Mouse (Mus musculus): ENCODE measurements at regions not wholly inside any gene's neighbourhood (a gene's known extent, or its start where the extent isn't known, plus 50 kb on each side); places are given as distances from the start of the nearest gene placed in this dataset.

GRCm38 (mm10) chr3:133623201-133623744, 78.3 kb upstream of the Tet2 start:
- H3K9ac ChIP-seq (ENCODE audit: low read depth, low read length): no peak overlapping the region
- H3K27ac ChIP-seq (ENCODE audit: low read length): peak overlapping the region; percentile 83
- H3K9me3 ChIP-seq (replicated peaks; ENCODE audit: control insufficient read depth, low read length): no peaks in the 10 kb centered on the region
- no peak overlapping the region for H3K4me3 ChIP-seq (ENCODE audit: low read depth, low read length)
- H3K27me3 ChIP-seq (ENCODE audit: control insufficient read depth, insufficient read depth, low read depth, low read length): no peaks in the 10 kb centered on the region
- peaks cover 19% of the 10 kb centered on the region for H3K4me1 ChIP-seq (ENCODE audit: control insufficient read depth, low read depth, low read length)
- H3K4me2 ChIP-seq (ENCODE audit: low read depth, low read length): peak overlapping the region; percentile 25; the same call in 1 of the 2 replicates
- ATAC-seq (ENCODE audit: low read depth): peak; percentile 80
- H3K36me3 ChIP-seq (ENCODE audit: control insufficient read depth, insufficient read depth): no peaks in the 10 kb centered on the region
- WGBS (ENCODE audit: insufficient replicate concordance): 8% methylated on average over 9 of the region's 9 CpGs

GRCm38 (mm10) chr3:133624079-133624875, 79.3 kb upstream of the Tet2 start:
- no peak overlapping the region for H3K4me3 ChIP-seq (ENCODE audit: low read depth, low read length)
- ATAC-seq (ENCODE audit: low read depth): peak; percentile 81
- H3K4me1 ChIP-seq (ENCODE audit: control insufficient read depth, low read depth, low read length): peaks cover 19% of the 10 kb centered on the region

GRCm38 (mm10) chr3:133625046-133625445, 80.1 kb upstream of the Tet2 start:
- Histone ChIP-seq H3K9ac (ENCODE audit: low read depth, low read length) (no peak overlapping the region), H3K27ac (ENCODE audit: low read length) (no peak overlapping the region), H3K36me3 (ENCODE audit: control insufficient read depth, insufficient read depth) (no peaks in the 10 kb centered on the region), H3K4me3 (ENCODE audit: low read depth, low read length) (no peak overlapping the region), H3K9me3 (replicated peaks; ENCODE audit: control insufficient read depth, low read length) (no peaks in the 10 kb centered on the region), H3K4me1 (ENCODE audit: control insufficient read depth, low read depth, low read length) (peaks cover 19% of the 10 kb centered on the region), H3K27me3 (ENCODE audit: control insufficient read depth, insufficient read depth, low read depth, low read length) (no peaks in the 10 kb centered on the region), H3K4me2 (ENCODE audit: low read depth, low read length) (no peak overlapping the region)
- ATAC-seq (ENCODE audit: low read depth): no peak
- WGBS (ENCODE audit: insufficient replicate concordance): 72% methylated on average over 3 of the region's 3 CpGs

More at GRCm38 (mm10) chr3:133624079-133624875, 79.3 kb upstream of the Tet2 start:
- H3K4me2 ChIP-seq (ENCODE audit: low read depth, low read length): peak overlapping the region; percentile 25
- no peaks in the 10 kb centered on the region for H3K27me3 ChIP-seq (ENCODE audit: control insufficient read depth, insufficient read depth, low read depth, low read length)
- H3K36me3 ChIP-seq (ENCODE audit: control insufficient read depth, insufficient read depth): no peaks in the 10 kb centered on the region
- H3K9ac ChIP-seq (ENCODE audit: low read depth, low read length): no peak overlapping the region
- H3K27ac ChIP-seq (ENCODE audit: low read length): peak overlapping the region; percentile 83
- 15% methylated on average over 3 of the region's 3 CpGs for WGBS (ENCODE audit: insufficient replicate concordance)
- H3K9me3 ChIP-seq (replicated peaks; ENCODE audit: control insufficient read depth, low read length): no peaks in the 10 kb centered on the region

GRCm38 (mm10) chr3:133626442-133626841, 81.5 kb upstream of the Tet2 start:
- 18% methylated on average over 1 of the region's 1 CpGs for WGBS (ENCODE audit: insufficient replicate concordance)
- H3K36me3 ChIP-seq (ENCODE audit: control insufficient read depth, insufficient read depth): no peaks in the 10 kb centered on the region
- no peaks in the 10 kb centered on the region for H3K27me3 ChIP-seq (ENCODE audit: control insufficient read depth, insufficient read depth, low read depth, low read length)
- peaks cover 19% of the 10 kb centered on the region for H3K4me1 ChIP-seq (ENCODE audit: control insufficient read depth, low read depth, low read length)
- H3K4me2 ChIP-seq (ENCODE audit: low read depth, low read length): no peak overlapping the region
- H3K9ac ChIP-seq (ENCODE audit: low read depth, low read length): no peak overlapping the region
- H3K27ac ChIP-seq (ENCODE audit: low read length): peak overlapping the region; percentile 10; the same call in 1 of the 2 replicates
- no peak overlapping the region for H3K4me3 ChIP-seq (ENCODE audit: low read depth, low read length)
- no peak for ATAC-seq (ENCODE audit: low read depth)
- H3K9me3 ChIP-seq (replicated peaks; ENCODE audit: control insufficient read depth, low read length): no peaks in the 10 kb centered on the region

DNA sequence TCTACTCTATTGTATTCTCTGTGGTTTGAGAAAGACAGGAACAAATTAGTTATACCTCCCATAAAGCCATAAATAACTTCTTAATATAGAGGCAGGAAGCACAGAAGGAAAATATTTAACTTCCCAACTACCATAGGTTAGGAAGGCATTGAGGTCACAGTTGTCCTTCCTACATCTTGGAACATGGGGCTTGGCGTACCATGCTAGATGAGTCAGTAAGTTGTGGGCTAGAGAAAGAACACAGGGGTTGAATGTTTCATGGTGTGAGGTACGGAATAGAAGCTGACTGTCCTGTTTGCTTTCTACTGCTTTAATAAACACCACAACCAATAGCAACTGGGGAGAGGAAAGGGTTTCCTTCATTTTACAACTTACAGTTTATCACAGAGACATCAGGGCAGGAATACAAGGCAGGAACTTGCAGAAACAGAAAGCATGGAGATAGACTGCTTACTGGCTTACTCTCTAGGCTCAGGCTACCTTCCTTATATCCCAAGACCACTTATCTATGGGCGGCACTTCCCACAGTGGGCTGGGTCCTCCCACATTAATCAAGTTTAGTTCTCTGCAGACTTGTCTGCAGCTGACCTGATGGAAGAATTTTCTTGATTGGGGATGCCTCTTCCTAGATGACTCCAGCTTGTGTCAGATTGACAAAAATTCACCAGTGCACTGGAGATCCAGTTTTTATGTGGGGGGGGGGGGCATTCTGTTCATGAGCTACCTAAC, 82.3 kb upstream of the Tet2 start:
- Histone ChIP-seq H3K36me3 (ENCODE audit: control insufficient read depth, insufficient read depth) (no peaks in the 10 kb centered on the region), H3K27ac (ENCODE audit: low read length) (no peak overlapping the region), H3K9ac (ENCODE audit: low read depth, low read length) (no peak overlapping the region), H3K4me1 (ENCODE audit: control insufficient read depth, low read depth, low read length) (peaks cover 19% of the 10 kb centered on the region), H3K4me3 (ENCODE audit: low read depth, low read length) (no peak overlapping the region), H3K27me3 (ENCODE audit: control insufficient read depth, insufficient read depth, low read depth, low read length) (no peaks in the 10 kb centered on the region), H3K9me3 (replicated peaks; ENCODE audit: control insufficient read depth, low read length) (no peaks in the 10 kb centered on the region), H3K4me2 (ENCODE audit: low read depth, low read length) (no peak overlapping the region)
- WGBS (ENCODE audit: insufficient replicate concordance): 40% methylated on average over 3 of the region's 3 CpGs
- peak; percentile 14; the same call in 1 of the 2 replicates for ATAC-seq (ENCODE audit: low read depth)

- 77% methylated on average over 5 of the region's 5 CpGs for WGBS (ENCODE audit: insufficient replicate concordance)
- Histone ChIP-seq H3K4me1 (ENCODE audit: control insufficient read depth, low read depth, low read length) (no peaks in the 10 kb centered on the region), H3K36me3 (ENCODE audit: control insufficient read depth, insufficient read depth) (no peaks in the 10 kb centered on the region)
These were observed 89.4 kb upstream of the Tet2 start for GRCm38 (mm10) chr3:133634306-133634705.

DNA sequence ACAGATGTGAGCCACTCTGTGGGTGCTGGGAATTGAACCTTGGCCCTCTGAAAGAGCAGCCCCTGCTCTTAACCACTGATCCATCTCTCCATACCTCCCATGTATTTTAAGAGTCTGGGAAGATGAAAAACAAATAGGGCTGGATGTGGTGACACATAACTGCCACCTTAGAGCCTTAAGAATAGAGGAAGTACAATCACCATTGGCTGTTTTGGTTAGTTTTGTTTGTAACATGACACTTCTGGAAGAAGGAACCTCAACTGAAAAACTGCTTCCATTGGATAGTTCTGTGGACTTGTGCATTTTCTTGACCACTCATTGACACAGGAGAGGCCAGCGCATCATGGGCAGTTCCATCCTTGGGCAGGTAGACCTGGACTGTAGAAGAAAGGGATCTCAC, 100.7 kb upstream of the Tet2 start:
- Histone ChIP-seq H3K4me1 (ENCODE audit: control insufficient read depth, low read depth, low read length) (no peaks in the 10 kb centered on the region), H3K36me3 (ENCODE audit: control insufficient read depth, insufficient read depth) (no peaks in the 10 kb centered on the region), H3K27me3 (ENCODE audit: control insufficient read depth, insufficient read depth, low read depth, low read length) (no peaks in the 10 kb centered on the region), H3K27ac (ENCODE audit: low read length) (no peak overlapping the region), H3K9me3 (replicated peaks; ENCODE audit: control insufficient read depth, low read length) (no peaks in the 10 kb centered on the region), H3K4me3 (ENCODE audit: low read depth, low read length) (no peak overlapping the region), H3K4me2 (ENCODE audit: low read depth, low read length) (no peak overlapping the region), H3K9ac (ENCODE audit: low read depth, low read length) (no peak overlapping the region)
- WGBS (ENCODE audit: insufficient replicate concordance): 62% methylated on average over 1 of the region's 1 CpGs
- ATAC-seq (ENCODE audit: low read depth): no peak

More at GRCm38 (mm10) chr3:133634306-133634705, 89.4 kb upstream of the Tet2 start:
- ATAC-seq (ENCODE audit: low read depth): no peak
- Histone ChIP-seq H3K9ac (ENCODE audit: low read depth, low read length) (no peak overlapping the region), H3K27me3 (ENCODE audit: control insufficient read depth, insufficient read depth, low read depth, low read length) (no peaks in the 10 kb centered on the region), H3K27ac (ENCODE audit: low read length) (no peak overlapping the region), H3K4me2 (ENCODE audit: low read depth, low read length) (no peak overlapping the region), H3K4me3 (ENCODE audit: low read depth, low read length) (no peak overlapping the region), H3K9me3 (replicated peaks; ENCODE audit: control insufficient read depth, low read length) (no peaks in the 10 kb centered on the region)

- Histone ChIP-seq H3K9me3 (replicated peaks; ENCODE audit: control insufficient read depth, low read length) (no peaks in the 10 kb centered on the region), H3K4me2 (ENCODE audit: low read depth, low read length) (no peak overlapping the region), H3K36me3 (ENCODE audit: control insufficient read depth, insufficient read depth) (no peaks in the 10 kb centered on the region), H3K27ac (ENCODE audit: low read length) (no peak overlapping the region), H3K27me3 (ENCODE audit: control insufficient read depth, insufficient read depth, low read depth, low read length) (no peaks in the 10 kb centered on the region), H3K4me3 (ENCODE audit: low read depth, low read length) (no peak overlapping the region), H3K4me1 (ENCODE audit: control insufficient read depth, low read depth, low read length) (no peaks in the 10 kb centered on the region), H3K9ac (ENCODE audit: low read depth, low read length) (no peak overlapping the region)
- WGBS (ENCODE audit: insufficient replicate concordance): 75% methylated on average over 7 of the region's 7 CpGs
- ATAC-seq (ENCODE audit: low read depth): no peak
These were observed 101.6 kb upstream of the Tet2 start for GRCm38 (mm10) chr3:133646449-133647059.

Data from liver, embryonic 16.5 days (tissue).